Mouse (Mus musculus) embryonic fibroblast, embryonic 13.5 days (primary cell): ENCODE measurements around the gene Cdcp2.

Source experiments
- CTCF ChIP-seq: IDR thresholded peaks from 2 replicates; pipeline ENCODE4 v1.5.1; 2011; ENCODE audit warnings: mild to moderate bottlenecking, control low read depth, low read length, moderate library complexity, borderline replicate concordance; ENCODE audit not compliant: insufficient read depth
- POLR2A ChIP-seq: IDR thresholded peaks from 2 replicates; pipeline ENCODE4 v1.6.1; 2011; ENCODE audit warnings: low read depth, mild to moderate bottlenecking, control low read depth, low read length, moderate library complexity

DNA sequence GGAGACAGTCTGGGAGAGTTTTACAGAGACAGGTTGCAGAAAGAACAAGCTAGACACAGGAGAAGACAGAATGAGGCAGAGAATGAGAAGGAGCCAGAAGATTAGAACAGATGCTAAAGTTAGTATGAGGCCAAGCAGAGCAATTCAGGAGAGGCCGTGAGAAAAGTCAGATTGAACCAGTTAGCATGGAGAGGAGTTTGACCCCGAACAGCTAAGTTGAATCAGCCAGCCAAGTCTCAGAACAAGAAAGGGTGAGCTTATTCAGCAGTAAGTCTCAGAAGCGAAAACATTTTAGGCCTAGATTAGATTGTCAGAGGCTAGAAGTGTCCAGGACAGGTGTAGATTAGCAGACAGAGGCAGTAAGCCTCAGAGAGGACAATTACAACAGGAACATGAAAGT, 39.8 kb downstream of the Cdcp2 start:
- TF ChIP-seq CTCF = no peak
- TF ChIP-seq POLR2A = no peak
